Mouse (Mus musculus): ENCODE data around the gene Hmg20a.

The Hmg20a gene

DNA sequence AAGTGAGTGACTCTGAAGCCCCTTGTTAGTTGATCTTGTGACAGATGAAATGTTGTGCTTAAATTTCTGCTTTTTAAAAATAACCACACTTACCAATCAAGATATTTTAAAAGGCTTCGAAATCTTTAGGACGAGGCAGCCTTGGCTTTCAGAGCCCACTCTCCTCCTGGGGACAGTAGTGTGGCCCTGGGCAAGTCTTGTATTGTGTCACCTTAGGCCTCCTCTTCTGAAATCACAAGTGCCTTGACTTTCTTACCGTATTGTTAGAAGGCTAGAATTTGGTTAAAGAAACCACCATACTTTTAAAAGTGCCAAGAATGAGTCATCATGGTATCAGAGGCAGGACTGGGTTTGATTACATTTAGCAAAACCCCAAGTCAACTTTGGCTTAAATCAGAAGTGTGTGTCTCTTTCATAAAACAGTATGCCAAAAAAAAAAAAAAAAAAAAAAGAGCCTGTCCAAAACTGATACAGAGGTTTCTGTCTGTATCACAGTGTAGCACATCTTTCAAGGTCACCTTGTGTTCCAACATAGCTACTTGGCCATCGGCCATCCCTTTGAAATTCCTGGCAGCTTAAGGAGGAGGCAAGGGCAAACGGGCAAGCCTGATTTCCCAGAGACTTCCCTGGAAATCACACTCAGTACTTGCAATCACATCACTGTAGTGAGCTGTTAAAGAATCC lies 78.9 kb downstream of the Hmg20a start:
- DNase-seq (ENCODE audit: low read depth), result no peak

DNA sequence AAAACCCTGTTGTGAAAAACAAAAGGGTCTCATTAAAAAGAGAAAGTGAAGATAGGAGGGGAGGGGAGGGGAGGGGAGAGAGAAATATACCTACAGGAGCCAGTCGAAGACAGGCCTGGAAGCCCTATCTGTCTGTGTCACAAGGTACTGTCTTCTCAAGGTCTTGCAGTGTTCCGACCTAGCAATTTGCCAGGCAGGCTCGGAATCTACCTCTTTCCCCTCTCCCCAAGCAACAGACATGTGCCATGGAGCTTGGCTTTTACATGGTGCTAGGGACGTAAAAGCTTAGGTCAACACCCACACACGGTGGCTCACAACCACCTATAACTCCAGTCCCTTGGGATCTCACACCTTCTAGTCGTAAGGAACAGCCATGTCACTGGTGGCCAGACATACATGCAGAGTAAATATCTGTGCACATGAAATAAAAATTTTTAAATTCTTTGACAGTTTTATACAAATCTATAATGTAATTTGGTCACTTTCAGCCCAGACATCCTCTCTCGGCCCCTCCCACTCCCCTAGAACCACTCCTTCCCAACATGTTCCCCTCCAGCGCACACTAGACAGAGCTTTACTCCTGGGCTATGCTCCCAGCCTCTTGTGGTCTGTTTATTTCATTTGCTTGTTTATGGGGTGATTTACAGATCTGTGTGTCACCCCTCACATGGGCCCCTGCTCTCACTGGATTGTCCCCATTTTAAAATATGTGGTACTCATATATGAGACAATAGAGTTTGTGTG lies 81.1 kb downstream of the Hmg20a start:
- DNase-seq (ENCODE audit: low read depth), result no peak

DNA sequence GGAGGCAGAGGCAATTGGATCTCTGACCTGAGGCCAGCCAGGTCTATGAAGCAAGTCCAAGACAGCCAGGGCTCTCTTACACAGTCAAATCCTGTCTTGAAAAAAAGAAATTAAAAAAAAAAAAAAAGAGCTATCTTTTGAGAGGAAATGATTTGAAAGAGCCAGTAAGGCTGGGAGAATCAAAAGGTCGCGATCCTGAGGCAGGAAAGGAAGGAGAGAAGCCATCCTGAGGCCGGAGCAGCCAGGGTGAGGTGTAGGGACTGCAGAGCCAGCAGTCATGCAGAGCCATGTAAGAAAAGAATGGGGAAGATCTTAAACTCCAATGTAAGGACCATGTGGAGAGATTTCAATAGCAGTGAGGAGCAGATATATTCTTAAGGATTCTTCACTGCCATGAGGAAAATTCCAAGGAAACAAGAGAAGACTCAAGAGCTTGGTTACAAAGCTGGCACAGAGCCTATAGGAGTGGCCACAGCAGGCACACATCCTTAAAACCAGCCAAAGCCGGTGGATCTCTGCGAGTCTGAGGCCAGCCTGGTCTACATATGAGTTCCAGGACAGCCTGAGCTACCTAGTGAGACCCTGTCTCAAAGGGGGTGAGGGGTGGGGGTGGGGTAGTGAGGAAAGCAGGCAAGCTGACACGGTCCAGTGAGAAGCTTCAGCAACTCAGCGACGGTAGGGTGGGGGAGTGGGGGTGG lies 82.6 kb downstream of the Hmg20a start:
- DNase-seq (ENCODE audit: low read depth), result no peak

DNA sequence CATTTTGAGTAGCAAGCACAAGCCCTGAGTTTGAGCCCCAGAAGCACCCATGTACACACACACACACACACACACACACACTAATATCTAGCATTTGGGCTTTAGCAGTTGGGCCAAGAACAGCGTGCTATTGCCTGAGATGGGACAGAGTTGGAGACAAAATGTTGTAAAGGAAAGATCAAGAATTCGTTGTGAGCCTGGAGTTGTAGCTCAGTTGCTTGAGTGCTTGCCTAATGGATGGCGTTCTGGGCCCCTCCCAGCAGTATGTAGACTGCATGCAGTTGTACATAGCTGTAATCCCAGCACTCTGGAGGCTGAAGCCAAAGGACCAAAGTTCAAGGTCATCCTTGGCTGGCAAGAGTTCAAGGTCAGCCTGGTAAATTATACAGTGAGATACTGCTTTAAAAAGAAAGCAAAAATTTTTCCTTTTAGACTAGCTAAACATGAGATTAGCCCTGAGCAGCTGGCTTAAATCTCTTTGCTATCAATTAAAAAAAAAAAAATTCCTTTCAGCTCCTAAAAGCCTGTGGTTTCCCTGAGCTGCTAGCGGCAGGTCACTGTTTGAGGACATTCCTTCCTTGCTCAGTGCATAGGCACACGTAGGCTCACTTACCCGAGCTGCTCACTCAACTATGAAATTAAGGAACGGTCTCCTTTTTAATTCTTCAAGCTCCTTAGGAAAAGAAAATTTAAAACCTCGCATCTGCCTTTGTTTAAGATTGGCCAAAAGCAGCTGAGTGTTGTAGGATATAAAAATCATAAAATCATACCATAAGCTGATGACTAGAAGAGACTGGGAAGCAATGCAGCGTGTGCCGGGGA lies 83.5 kb downstream of the Hmg20a start:
- DNase-seq (ENCODE audit: low read depth), result no peak

DNA sequence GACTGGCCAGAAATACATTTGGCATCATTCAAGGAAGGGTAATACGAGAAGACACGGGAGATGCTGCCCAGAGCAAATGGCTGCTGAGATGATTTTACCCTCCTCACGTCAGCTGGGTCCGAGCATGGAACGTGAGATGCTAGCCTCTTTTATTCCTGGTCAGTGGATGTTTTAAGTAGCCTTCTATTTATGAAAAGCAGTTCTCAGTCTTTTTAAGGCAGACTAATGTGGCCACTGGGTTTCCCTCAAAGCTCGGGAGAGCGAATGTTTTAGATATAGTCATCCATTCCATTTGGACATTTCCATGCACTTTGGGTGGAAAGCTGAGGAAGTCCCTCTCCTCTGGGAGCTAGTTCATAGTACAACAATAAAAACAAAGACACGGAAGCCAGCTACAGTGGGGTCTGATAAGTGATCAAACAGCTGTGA lies 84.1 kb downstream of the Hmg20a start:
- no peak for DNase-seq (ENCODE audit: low read depth)

DNA sequence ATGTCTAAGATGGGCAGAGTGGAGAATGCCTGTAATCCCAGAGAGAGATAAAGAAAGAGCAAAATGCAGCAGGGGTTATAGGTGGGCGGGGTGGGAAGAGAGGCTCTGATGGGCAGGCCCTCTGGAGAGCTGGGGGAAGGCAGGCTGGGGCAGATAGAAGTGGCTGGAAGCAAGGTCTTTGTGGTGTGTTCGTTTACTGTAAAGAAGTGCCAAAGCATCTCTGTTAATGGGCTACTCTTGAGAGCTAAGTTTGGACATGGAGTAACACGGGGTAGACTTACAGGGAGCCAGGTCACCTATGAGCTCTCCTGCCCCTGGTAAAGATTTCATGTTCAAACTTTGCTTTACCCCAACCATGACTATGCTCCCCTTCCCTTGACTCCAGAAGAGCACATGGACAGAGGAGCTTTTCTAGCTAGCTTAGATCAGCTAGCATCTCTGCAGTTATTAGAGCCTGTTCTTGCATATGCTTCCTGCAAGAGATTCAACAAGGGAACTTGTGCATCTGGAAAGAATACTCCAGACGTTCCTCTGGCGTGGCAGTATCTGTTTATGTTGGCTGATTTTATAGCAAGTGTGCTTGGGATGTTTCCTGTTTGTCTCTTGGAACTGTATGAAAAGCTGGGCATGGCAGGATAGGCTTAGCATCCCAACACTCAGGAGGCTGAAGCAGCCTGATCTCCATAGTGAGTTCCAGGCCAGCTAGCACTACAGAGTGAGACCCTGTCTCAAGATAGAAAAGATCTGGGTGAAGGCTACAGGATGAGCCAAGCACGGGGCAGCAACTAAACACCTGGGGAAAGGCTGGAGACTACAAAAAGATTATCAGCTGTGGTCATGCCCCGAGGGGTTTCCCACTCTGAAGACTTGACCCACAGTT lies 85.5 kb downstream of the Hmg20a start:
- DNase-seq (ENCODE audit: low read depth), result no peak

DNA sequence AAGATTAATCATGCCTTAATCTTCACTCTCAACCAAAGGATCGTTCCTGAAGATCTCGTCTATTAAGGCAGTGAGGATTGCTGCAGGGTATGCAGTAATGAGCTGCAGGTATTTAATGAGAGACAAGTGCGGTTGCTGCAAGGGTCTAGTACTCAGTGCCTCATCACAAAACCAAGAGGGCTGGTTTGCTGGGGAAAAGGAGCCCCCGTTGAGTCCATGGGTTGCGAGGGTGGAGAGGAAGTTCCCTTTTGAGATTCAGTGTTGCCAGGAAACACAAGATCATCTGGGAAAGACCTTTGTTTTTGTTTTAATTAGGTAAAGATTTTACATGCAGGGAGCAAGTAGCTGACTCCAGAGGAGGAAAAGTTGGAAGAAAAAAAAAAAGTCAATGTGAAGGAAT lies 86.1 kb downstream of the Hmg20a start:
- DNase-seq (ENCODE audit: low read depth), result no peak

DNA sequence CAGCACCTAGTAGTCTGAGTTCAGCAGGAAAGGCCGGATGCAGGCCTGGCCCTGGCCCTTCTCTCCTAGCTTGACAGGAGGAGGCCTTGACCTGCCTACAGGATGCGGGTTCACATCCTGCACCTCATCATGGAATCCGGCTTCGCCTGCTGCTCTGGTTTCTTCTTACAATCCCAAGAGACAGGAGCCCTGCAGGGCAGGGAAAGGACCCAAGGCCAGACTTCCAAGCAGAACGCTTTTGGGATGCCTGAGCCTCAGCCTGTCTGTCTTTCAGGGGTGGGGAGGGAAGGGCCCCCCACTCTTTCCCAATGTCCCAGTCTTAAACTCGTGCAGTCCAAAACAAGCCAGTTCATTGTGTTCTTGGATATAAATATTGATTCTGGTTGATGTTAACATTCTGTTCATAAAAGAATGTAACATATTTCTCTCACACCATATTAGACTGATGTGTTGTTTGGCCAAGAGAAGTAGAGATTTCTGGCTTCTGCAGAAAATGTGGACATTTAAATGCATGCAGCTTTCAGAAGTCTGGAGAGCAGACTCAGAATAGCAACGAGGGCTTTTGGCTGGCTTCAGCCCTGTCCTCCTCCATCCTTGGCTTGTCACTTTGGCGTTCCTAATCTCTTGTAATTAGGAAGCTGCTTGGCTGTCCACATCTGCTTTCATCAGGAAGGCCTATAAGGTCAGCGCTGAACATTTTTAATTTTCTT lies 86.8 kb downstream of the Hmg20a start:
- DNase-seq (ENCODE audit: low read depth), result no peak

DNA sequence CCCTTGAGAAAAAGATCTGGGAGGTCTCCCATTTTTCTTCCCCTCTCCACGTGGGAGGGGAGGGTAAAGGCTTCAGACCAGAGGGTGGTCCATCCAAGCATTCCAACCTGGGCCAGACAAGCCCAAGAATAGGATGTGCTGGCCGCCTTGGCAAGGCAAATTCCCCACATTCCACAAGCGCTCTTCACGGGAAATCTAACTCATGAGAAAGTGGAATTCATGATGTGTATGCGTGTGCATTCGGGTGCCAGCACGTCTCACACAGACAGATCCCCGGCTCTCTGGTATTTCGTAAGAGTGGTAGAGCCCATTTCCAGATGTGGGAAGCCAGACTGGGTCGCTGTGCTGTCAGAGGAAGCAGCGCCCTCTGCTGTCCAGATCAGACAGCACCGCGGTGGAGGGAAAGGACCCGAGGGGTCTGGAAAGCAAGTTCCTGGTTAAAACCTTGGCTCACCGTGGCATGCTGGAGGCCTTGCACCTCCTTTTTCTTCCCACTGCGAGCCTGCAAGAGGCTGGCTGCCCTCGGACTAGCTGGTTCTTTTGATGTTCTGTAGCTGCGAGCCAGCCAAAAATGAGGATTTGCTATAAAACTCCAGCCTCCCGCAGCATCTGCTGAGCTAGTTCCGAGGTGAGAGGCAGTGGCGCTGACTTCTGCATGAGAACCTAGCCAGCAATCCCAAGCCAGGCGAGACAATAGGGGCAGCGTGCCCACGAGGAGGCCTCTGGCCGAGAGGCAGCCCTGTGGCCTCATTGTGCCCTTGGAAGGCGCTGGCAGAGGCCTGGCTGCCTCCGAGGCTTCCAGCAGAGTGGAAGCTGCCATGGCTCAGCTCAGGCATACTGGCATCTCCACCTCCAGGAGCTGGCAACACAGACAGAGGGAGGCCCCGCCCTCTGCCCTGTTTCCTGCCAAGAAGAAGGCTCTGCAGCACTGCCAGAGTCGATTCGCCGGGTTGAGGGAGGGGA lies 87.7 kb downstream of the Hmg20a start:
- DNase-seq (ENCODE audit: low read depth), result peak; percentile 91

DNA sequence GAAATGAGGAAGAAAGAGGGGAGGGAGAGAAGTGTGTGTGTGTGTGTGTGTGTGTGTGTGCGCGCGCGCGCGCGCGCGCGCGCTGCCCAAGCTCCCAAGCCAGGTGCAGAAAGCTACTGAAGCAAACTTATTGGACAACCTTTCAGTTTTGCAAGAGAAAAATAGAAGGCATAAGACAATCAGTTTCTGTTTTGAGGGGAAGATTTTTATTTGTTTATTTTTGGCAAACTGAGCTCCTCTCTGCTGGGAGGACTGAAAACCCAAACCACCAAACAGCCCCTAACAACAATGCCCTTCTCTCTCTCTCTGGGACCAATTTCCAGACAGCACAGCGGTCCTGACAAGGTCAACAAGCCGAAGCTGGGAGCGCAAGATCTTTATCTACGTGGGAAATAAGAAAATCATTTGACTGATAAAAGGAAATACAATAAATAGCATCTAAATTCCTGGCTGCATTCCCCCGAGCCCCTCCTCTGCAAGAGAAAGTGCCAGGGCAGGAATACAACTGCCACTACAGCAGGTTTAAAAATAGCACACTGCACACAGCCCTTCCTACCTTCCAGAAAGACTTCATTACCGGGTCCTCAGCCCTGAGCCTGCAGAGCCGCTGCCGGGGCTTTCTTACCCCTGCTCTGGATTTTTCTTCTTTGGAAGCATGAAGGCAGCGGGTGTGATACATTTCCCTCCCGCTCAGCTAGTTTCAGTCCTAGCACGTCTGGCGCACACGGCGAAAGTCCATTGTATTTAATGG lies 88.7 kb downstream of the Hmg20a start:
- DNase-seq (ENCODE audit: low read depth), result peak; percentile 12

DNA sequence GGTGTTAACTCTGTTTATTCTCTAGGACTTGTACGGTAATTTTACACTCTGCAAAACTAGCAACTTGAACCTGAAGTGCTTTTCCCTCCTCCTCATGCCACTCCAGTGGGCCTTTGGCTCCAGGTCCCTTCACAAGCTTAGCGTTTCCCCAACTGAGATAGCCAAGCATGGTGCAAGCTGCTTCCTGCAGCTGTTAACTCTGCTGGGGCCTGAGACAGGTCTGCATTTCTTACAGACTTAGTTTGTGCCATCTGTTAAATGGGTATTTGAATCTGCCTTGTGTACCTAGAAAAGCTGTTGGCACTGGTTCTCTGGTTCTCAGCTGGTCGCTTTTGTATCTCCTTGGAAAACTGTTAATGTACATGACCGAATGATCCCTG lies 89.3 kb downstream of the Hmg20a start:
- DNase-seq (ENCODE audit: low read depth), result no peak

DNA sequence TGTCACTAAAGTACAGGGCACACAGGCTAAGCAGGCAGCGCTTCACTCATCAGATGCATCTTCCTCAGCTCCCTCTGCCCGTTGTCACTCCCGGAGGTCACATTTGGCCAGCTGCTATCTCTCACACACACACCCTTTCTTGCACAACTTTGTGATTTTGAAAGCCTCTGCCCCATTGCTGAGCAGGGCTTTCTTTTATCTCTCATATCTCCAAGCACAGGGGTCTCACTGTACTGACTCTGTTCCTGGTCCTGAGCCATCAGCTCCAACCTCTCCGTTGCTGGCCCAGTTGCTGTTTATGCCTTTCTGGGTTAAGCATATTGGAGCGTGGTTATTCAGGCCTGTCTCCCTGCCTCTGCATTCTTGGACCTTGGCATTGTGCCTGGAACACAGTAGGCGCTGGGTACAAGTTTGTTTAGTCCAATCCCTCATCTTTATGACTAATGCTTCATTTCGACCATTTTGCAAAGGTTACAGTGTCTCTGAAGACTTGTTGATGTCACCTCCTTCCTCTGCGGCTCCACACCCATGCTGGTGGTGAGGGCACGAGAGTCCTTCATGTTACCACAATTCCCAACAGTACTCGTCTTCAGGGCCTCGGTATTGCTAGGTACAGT lies 90.5 kb downstream of the Hmg20a start:
- DNase-seq (ENCODE audit: low read depth), result peak; percentile 35

DNA sequence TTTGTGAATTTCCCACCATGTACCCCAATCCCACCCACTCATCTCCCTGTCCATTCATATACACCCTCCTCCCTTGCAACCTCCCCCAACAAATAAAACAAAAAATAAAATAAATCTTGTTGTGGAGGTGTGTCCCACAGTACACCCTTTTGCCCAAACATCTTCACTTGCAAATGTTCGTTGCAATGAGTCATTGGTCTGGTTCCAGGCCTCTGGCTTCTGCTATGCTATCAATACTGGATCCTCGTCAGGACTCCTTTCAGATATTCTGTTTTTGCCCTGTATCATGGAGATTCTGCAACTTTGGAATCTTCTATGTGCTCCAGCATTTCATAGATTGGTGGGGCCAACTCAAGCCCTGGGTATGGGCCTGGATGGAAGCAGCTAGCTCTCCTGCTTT lies 91.9 kb downstream of the Hmg20a start:
- no peak for DNase-seq (ENCODE audit: low read depth)

DNA sequence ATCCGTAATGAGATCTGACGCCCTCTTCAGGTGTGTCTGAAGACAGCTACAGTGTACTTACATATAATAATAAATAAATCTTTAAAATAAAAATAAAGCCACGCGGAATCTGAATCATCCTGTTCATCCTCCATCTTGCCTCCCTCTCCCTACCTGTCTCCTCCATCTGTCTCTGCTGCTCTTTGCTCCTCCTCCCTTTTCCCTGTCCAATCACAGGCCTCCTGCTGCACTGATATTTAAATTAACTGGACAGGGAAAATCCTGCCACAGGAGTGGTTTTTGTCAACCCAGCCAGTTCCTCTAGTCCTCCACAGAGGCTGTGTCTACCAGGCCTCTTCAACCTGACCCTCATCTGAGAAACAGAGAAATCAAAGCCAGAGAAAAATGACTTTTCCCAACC lies 94.1 kb downstream of the Hmg20a start:
- DNase-seq (ENCODE audit: low read depth), result no peak

DNA sequence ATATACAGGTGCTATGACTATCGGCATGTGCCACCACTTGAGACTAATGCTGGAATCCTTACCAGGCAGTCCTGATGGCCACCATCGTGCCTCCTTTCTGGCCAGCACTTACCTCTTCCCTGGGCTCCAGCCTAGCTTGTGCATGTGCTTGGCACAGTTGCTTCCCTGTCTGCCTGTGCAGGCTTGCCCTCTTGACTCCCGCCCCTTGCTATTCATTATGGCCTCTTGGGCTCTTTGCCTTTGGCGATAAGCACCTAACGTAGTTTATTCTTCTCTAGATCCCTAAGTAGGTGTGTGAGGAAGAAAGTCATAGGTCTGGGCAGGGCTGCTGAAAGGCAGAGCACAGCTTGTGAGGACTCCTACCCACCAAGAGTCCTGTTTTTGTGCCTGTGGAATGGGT lies 96.7 kb downstream of the Hmg20a start:
- no peak for DNase-seq (ENCODE audit: low read depth)

DNA sequence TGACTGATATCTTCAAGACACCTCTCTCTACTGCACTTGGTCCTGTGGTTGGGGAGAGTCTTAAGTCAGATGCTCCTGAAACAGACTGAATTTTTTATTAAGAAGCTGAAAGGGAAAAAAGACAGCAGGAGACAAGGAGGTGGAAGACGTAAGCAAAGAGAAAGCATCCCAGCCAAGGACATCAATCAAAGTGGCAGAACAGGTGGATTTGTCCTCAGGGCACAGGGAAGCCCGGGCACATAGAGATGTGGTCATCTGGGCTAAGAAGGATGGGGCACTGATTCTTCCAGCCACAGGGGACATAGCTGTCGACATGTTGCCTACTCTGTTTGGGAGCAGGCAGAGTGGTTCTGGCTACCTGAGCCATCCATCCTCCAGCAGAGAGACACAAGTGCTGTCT lies 97.8 kb downstream of the Hmg20a start:
- DNase-seq (ENCODE audit: low read depth), result no peak

DNA sequence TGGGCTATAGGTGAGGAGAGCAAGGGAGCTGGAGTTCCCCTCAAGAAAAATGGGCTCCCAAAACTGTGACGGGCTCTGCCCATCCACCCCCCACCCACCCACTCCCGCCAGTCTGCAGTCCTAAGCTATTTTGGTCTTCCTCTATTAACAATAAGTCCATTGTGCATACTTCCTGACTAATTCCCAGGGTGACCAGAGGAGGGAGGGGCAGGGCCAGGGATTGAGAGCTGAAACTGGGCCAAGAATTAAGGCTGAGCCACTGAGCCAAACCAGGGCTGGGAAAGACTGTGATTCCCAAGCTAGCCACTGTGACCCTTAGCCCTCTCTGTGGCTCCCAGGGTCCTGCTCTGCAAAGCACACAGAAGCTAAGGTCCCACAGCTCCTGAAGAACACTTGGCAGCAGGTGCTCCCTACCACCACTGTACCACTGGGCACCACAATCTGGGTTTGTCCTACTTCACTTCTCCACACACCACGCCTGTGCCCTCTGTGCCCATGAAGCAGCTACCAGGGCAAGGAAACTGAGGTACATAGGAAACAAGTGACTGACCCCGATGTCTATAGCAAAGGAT lies 98.4 kb downstream of the Hmg20a start:
- no peak for DNase-seq (ENCODE audit: low read depth)

DNA sequence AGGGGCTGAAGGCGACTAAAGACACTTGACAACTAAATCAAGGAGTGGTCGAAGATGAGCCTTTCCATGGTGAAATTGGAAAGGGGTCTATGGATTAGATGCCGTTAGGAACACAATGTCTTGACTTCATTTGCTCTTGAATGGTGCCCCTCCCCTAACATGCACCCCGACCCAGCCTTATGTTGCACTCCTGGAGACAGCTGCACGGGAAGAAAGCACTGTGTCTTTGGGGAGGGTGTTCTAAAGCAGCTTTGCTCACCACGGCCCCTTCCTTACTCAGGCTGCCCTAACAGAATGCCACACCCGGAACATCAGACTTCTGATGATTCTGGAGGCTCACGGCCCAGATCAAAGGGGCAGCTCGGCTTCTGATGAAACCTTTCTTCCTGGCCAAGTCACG lies 103.9 kb downstream of the Hmg20a start:
- DNase-seq (ENCODE audit: low read depth), result no peak

All from c-Kit-positive CD71-negative TER-119-negative erythroid progenitor cells, embryonic 14.5 days (primary cell).